Mouse (Mus musculus) stomach, postnatal 0 days (tissue): ENCODE measurements at regions not wholly inside any gene's neighbourhood (a gene's known extent, or its start where the extent isn't known, plus 50 kb on each side); places are given as distances from the start of the nearest gene placed in this dataset.

ENCODE experiments used
- ATAC-seq: fragments of 200-750 bp; cut with Nextera tagmentation; 2 replicates; pipeline ENCODE4 v1.8.0; 2017; ENCODE audit not compliant: low FRiP score, low TSS enrichment
- DNase-seq: peaks from one replicate; pipeline ENCODE4 v3.0.0-alpha.2; 2016; ENCODE audit warnings: low spot score
- H3K27ac ChIP-seq: fragments of 300-500 bp; sonication (generic); replicated peaks from 2 replicates; pipeline ENCODE4 v1.5.1; 2014; ENCODE audit warnings: mild to moderate bottlenecking, control low read depth
- H3K27me3 ChIP-seq: fragments of 300-500 bp; sonication (generic); 2 replicates; pipeline ENCODE4 v1.6.1; 2014; ENCODE audit warnings: low read length; ENCODE audit not compliant: control insufficient read depth, insufficient read depth
- H3K36me3 ChIP-seq: fragments of 300-500 bp; sonication (generic); 2 replicates; pipeline ENCODE4 v1.6.1; 2014; ENCODE audit warnings: low read length, mixed read lengths; ENCODE audit not compliant: control insufficient read depth, insufficient read depth
- H3K4me1 ChIP-seq: fragments of 300-500 bp; sonication (generic); replicated peaks from 2 replicates; pipeline ENCODE4 v1.6.1; 2014; ENCODE audit warnings: antibody characterized with exemption; ENCODE audit not compliant: control insufficient read depth, insufficient read depth
- H3K4me2 ChIP-seq: fragments of 300-500 bp; sonication (generic); replicated peaks from 2 replicates; pipeline ENCODE4 v1.6.1; 2014; ENCODE audit warnings: low read depth, mild to moderate bottlenecking, control low read depth, moderate library complexity
- H3K4me3 ChIP-seq: fragments of 300-500 bp; sonication (generic); 2 replicates; pipeline ENCODE4 v1.5.1; 2014; ENCODE audit warnings: low read depth, low read length, control low read depth
- H3K9ac ChIP-seq: fragments of 300-500 bp; sonication (generic); 2 replicates; pipeline ENCODE4 v1.6.1; 2014; ENCODE audit warnings: mild to moderate bottlenecking, low read length, control low read depth, mixed read lengths
- H3K9me3 ChIP-seq: fragments of 300-500 bp; sonication (generic); 2 replicates; pipeline ENCODE4 v1.6.1; 2016; ENCODE audit warnings: low read length; ENCODE audit not compliant: control insufficient read depth
- CTCF ChIP-seq: IDR thresholded peaks from 2 replicates; pipeline ENCODE4 v1.5.1; 2016; ENCODE audit warnings: antibody characterized with exemption, low read depth, mild to moderate bottlenecking, moderate library complexity
- EP300 ChIP-seq: optimal IDR thresholded peaks from 2 replicates; pipeline ENCODE3; 2016; ENCODE audit warnings: antibody characterized with exemption
- WGBS: fragments of 180-500 bp; shearing (Covaris S2); extraction: QIAGEN DNeasy Blood & Tissue Kit; methylation state at CpG from one replicate; pipeline ENCODE4 v1.1.7; 2014; 5-methylcytosine and 5-hydroxymethylcytosine counted together

DNA sequence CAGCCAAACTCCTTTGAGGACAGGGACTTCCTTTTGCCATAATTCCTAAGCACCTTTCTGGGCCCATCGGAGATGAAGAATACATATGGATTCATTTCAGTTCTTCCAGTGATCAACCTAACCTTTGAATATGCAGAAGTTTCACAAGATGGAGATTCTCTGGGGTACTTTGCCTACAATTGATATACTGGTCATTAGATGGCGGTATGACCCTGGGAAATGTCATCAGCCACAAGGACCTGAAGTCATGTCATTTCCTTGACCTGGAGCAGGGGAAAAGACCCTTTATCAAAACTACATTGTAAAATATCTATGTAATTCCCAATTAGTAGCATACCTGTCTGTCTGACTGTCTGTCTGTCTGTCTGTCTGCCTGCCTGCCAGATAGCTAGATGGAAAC, 164.0 kb upstream of the Slc24a3 start:
- Histone ChIP-seq H3K4me3 (no peak overlapping the region), H3K27me3 (no peaks in the 10 kb centered on the region), H3K4me2 (no peak overlapping the region), H3K9ac (no peak overlapping the region), H3K4me1 (no peaks in the 10 kb centered on the region), H3K27ac (no peak overlapping the region), H3K9me3 (no peaks in the 10 kb centered on the region), H3K36me3 (no peaks in the 10 kb centered on the region)
- WGBS, result 81% methylated on average over 2 of the region's 2 CpGs
- TF ChIP-seq CTCF (no peak), EP300 (no peak)
- DNase-seq (no peak), ATAC-seq (no peak)

DNA sequence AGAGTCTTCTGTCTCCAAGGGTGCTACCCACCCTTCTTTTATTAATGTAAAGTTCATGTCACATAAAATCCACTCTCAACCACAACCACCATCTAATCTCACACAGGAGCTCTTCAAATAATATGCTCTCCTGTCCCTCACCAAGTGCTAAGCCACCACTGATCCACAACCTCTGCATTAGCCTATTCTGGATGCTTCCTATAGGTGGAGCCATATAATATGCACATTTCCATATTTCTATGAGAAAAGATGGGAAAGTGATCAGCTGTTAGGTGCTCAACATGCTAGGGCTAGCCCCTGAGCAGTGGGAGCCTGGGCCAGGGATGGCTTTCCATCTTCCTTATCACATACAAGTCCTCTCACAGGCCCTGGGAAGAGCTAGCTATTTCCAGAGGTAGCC, 156.9 kb upstream of the Slc24a3 start:
- Histone ChIP-seq H3K9me3 (no peaks in the 10 kb centered on the region), H3K4me3 (no peak overlapping the region), H3K4me1 (no peaks in the 10 kb centered on the region), H3K36me3 (no peaks in the 10 kb centered on the region), H3K27me3 (no peaks in the 10 kb centered on the region), H3K27ac (no peak overlapping the region), H3K4me2 (no peak overlapping the region), H3K9ac (no peak overlapping the region)
- TF ChIP-seq CTCF, result peak; percentile 34
- no peak for TF ChIP-seq EP300
- DNase-seq, result no peak
- no peak for ATAC-seq

GRCm38 (mm10) chr2:145011221-145011620, 156.3 kb upstream of the Slc24a3 start:
- no peak overlapping the region for H3K4me3 ChIP-seq
- H3K9me3 ChIP-seq, result no peaks in the 10 kb centered on the region
- ATAC-seq (no peak), DNase-seq (no peak)
- H3K4me2 ChIP-seq, result no peak overlapping the region
- no peak overlapping the region for H3K27ac ChIP-seq
- 72% methylated on average over 4 of the region's 4 CpGs for WGBS
- H3K27me3 ChIP-seq, result no peaks in the 10 kb centered on the region
- no peak overlapping the region for H3K9ac ChIP-seq
- H3K36me3 ChIP-seq, result no peaks in the 10 kb centered on the region
- H3K4me1 ChIP-seq, result no peaks in the 10 kb centered on the region
- no peak for TF ChIP-seq EP300
- no peak for TF ChIP-seq CTCF

- no peak for DNase-seq
- H3K9ac ChIP-seq, result no peak overlapping the region
- H3K36me3 ChIP-seq, result no peaks in the 10 kb centered on the region
- H3K4me2 ChIP-seq, result no peak overlapping the region
- no peak overlapping the region for H3K27ac ChIP-seq
- TF ChIP-seq CTCF (no peak), EP300 (no peak)
- no peaks in the 10 kb centered on the region for H3K9me3 ChIP-seq
- WGBS, result 58% methylated on average over 5 of the region's 5 CpGs
- no peaks in the 10 kb centered on the region for H3K27me3 ChIP-seq
- H3K4me1 ChIP-seq, result no peaks in the 10 kb centered on the region
- ATAC-seq, result no peak
- no peak overlapping the region for H3K4me3 ChIP-seq
Measured at GRCm38 (mm10) chr2:145015951-145016350, 151.6 kb upstream of the Slc24a3 start.

DNA sequence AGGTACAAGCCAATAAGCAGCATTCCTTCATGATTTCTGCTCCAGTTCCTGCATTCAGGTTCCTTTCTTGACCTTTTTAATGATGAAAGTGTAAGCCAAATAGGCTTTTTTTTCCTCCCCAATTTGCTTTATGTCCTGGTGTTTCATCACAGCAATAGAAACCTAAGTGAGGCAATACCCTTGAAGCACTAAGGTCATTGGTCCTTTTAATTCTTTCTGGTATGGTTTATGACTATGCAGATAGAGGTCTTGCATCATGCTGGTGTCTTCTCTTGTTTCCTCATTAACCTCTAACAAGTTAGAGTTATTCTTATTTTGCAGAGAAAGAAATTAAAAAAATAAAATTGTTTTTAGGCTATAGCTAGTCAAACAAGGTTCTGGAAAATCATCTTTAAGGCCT, 150.6 kb upstream of the Slc24a3 start:
- H3K27me3 ChIP-seq, result no peaks in the 10 kb centered on the region
- no peak overlapping the region for H3K4me3 ChIP-seq
- no peak for DNase-seq
- H3K36me3 ChIP-seq, result no peaks in the 10 kb centered on the region
- ATAC-seq, result no peak
- H3K9ac ChIP-seq, result no peak overlapping the region
- H3K9me3 ChIP-seq, result no peaks in the 10 kb centered on the region
- no peaks in the 10 kb centered on the region for H3K4me1 ChIP-seq
- TF ChIP-seq EP300, result no peak
- TF ChIP-seq CTCF, result no peak
- H3K4me2 ChIP-seq, result no peak overlapping the region
- H3K27ac ChIP-seq, result no peak overlapping the region

- H3K36me3 ChIP-seq, result no peaks in the 10 kb centered on the region
- H3K4me3 ChIP-seq, result no peak overlapping the region
- no peaks in the 10 kb centered on the region for H3K4me1 ChIP-seq
- no peaks in the 10 kb centered on the region for H3K27me3 ChIP-seq
- ATAC-seq (no peak), DNase-seq (no peak)
- TF ChIP-seq CTCF (no peak), EP300 (no peak)
- 77% methylated on average over 2 of the region's 2 CpGs for WGBS
- no peak overlapping the region for H3K9ac ChIP-seq
- no peak overlapping the region for H3K4me2 ChIP-seq
- no peaks in the 10 kb centered on the region for H3K9me3 ChIP-seq
- no peak overlapping the region for H3K27ac ChIP-seq
Measured at GRCm38 (mm10) chr2:145017625-145018167, 149.9 kb upstream of the Slc24a3 start.
